Mouse (Mus musculus) erythroid progenitor cell, adult 5-6 weeks (primary cell): Measurements from ENCODE around the gene Pabpn1. TPM values are rescaled to one million over a fixed set of nuclear protein-coding genes. Genes with fewer than 3 reads are reported as not detected.
"Not testable (repeated sequence)": the region's sequence is repeated elsewhere in the genome, so short reads cannot be mapped to it uniquely, and the experiment has no call there.

ENCODE experiments used
- ATAC-seq: replicated peaks from 2 replicates; pipeline ENCODE4 v1.8.0; 2016; ENCODE audit warnings: moderate number of reproducible peaks, mild to moderate bottlenecking, moderate TSS enrichment, inconsistent platforms; ENCODE audit not compliant: poor library complexity, low FRiP score, severe bottlenecking
- total RNA-seq, 2 experiments: library from RNA; stranded (forward) in 1 of 2; stranded (reverse) in 1 of 2; fragments of 150-400 nt in 1 of 2; fragments of 186-747, 209-891 nt in 1 of 2; gene quantifications; 2 replicates each; pipeline versions ENCODE4 v1.2.3 to v1.2.4; 2015 to 2017; ENCODE audit warnings: low replicate concordance in 2 of 2

The Pabpn1 gene
- total RNA-seq, 2 experiments from 2014 or later, result 49.9 to 120 TPM

DNA sequence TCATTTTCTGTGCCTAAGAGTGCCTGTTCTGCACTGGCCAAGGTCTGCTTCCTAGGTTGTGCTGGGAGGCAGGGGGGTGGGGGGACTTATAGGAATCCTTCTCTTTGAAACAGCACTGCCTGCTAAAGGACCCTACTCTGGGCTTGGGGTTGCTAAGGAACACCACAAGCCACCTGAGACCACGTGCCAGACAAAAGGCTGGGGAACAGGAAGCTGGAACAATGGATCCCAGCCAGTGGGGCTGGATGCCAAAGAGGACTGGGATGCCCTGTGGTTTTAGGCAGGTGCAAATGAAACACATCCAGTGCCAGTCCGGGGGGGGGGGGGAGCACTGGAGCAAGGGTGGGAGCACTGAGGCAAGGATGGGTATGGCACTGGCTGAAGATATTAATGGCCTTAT lies 38.1 kb downstream of the Pabpn1 start:
- no peak for ATAC-seq

DNA sequence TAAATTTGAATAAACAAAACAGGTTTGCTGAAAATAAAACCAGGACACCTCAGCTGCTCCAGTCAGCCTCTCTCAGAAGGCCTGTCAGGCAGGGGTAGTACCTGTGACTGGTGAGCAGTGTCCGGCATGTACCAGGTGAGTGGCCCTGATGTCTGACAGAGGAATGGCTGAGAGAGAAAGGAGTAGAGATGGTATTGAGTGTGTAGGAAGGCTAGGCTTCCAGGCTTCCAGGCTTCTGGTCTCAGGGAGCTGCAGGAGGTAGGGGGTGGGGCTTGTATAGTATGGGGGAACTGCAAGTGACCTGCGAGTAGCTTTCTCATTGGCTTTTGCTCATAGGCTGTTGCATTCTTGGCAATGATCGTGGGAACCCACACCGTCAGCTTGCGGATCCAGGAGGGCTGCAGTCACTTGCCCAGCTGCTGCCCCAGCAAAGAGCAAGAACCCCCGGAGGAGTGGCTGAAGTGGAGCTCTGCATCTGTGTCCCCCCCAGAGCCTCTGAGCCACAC lies 40.4 kb downstream of the Pabpn1 start, which contains the start of gene Il25:
Il25 (plus strand) TSS at position 51 of the 506 bp plus-strand sequence.
- no peak for ATAC-seq

DNA sequence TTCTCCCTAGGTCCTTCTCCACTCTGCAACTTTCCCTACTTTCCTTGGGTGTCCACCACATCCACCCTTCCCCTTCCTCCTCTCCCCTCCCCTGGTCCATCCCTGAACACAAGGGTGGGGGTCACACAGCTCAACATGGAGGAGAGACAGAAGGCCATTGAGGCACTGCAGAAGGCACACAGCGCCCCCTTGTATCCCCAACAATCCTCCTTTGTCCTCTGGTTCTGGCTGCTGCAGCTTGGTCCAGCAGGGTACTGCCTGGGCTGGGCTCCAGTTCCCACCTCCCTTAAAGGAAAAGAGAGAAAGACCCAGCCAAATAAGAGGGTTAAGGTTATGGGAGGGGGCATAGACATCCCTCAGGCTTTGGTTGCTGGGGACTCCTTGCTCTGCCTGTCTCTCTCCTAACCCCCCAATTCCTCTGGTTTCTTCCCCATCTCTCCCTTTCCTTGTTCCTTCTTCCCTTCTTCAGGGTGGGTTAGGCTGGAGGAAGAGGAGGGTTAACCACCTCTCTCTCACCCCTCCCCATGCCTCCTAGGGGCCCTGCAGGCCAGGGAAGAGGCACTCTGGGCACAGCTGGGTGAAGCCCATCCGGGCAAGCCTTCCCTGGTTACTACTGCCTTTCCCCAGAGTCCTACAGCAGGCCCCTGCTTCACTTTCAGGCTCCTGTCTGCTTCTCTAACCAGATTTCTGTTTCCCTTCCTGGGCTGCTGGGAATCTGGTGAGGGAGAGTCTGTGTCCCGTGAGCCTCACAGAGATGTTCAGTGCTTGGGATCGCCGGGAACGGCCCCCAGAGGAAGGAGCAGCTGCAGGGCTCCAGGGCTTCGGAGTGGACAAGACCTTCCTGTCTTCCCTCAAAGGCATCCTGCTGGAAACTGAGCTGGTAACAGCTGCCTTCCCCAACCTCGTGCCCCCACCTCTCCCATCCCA lies 43.9 kb downstream of the Pabpn1 start, which contains the start of gene Cmtm5:
Cmtm5 (plus strand) TSS at position 358 of the 927 bp plus-strand sequence.
- ATAC-seq, result no peak

DNA sequence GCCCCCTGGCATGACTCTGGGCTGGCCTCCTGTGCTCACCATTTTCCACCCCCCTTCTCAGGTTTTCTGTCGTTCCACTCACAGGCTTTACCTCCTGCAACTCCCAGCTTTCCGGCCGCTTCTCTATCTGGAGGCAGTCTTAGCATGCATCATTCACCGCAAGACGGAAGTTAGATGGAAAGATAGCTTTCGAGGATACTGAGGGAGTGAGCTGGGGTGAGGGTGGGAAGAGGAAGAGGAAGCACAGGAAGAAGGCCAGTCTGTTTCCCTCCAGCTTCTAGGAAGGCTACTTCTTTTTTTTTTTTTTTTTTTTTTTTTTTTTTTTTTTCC lies 44.5 kb downstream of the Pabpn1 start:
- ATAC-seq, result no peak

DNA sequence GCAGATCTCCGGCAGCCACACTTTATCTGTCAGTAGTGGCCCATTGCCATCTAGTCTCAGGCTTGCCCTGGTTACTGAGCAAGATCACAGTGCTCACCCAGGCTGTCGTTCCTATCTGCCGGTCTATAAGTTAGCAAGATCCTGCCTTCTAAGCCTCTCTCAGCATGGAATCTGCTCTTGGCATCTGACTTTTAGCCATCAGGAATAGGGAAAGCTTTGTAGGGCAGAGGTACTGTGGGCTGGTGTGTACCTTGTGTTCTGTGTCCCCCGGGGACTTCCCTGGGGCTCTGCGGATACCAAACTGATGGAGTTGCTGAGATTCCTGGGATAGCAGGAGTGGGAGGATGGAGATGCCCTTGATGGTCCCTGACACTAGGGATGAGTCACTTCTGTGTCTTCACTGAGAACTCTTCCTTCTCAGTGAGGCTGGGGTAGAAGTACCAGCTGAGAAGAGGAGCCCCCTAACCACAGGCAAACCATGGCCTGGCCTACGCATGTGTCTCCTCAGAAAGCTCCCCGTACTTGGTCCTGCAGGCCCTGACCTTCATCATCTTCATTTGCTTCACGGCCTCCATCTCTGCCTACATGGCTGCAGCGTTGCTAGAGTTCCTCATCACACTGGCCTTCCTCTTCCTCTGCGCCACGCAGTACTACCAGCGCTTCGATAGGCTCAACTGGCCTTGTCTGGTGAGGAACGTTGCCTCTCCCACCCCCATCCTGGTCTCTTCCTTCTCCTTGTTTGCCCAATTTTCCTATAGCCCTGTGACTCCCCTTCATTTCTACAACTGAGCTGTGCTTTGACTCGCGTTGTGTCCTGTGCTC lies 45.3 kb downstream of the Pabpn1 start:
- ATAC-seq, result no peak

DNA sequence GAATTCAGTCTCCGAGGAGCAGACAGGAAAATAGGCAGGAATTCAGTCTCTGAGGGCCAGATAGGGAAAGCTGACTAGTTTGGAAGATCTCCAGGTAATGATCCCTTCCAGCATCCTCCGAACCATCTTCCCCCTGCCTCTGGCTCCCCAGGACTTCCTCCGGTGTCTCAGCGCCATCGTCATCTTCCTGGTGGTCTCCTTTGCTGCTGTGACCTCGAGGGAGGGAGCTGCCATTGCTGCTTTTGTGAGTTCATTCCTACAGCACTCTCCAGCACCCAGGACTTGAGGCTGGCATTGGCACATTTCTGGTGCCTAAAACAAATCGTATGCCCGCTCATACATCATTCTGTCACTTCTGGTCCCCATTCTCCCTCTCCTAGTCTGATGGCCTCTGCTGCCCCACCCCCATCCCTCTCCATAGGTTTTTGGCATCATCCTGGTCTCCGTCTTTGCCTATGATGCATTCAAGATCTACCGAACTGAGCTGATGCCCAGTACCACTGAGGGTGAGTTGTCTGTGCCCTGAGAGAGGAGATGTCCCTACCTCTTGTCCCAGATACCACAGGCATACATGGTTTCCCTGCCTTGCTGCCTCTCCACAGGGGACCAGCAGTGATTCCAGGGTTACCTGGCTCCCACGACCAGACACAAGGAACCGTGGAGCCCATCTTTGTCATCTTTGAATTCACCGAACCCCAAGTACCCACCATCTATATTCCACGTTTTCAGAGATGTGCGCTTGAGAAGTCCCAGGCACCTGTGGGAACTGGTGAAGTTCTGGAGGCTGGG lies 46.3 kb downstream of the Pabpn1 start:
- no peak for ATAC-seq

DNA sequence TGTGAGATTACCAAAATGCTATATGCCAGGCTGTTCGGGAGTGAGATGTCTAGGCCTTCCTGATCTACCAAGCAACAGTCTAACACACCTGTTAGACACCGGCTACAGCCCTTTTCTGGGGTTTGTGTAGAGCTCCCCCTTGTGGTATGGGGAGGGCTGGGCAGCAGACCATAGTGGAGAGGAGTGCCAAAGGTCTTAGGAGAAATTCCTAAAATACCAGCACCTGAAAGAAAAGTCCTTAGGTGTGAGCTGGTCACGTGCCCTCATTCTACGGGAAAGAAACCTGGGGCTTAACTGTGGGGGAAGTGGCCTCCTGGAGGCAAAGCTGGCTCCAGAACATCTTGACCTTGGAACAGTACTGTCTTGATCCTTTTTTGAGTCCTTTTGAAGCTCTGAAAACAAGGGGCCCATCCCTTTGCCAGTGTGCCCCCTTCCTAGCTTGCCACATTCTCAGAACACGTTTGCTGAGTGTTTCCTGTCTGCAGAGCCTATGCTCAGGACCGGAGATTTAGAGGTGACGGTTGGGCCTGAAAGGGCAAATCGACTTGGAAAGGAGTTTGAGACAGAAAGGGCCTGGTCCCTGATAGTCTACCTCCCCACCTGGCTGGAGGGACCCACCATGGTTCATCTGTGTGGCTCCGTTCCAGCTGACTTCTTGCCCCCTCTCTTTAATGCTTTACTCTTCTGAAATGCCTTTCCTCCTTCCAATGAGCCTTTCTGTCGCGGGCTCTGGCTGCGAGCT lies 47.3 kb downstream of the Pabpn1 start:
- ATAC-seq, result no peak

DNA sequence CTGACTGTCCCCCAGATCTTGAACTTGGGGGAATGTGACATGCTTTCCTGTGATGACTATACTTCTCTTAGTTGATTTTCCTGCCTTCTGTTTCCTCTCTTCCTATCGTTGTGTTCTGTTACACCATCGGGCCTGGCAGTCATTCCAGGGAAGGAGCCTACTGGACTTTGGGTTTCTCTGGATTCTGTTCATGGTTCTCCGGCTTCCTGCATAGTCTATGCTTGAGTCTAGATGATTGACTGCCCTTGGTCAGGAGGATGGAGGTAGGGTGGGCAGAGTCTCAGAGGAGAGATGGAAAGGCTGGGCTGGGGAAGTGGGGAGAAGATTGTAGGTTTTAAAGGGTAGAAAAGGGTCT lies 47.9 kb downstream of the Pabpn1 start:
- ATAC-seq, result no peak

DNA sequence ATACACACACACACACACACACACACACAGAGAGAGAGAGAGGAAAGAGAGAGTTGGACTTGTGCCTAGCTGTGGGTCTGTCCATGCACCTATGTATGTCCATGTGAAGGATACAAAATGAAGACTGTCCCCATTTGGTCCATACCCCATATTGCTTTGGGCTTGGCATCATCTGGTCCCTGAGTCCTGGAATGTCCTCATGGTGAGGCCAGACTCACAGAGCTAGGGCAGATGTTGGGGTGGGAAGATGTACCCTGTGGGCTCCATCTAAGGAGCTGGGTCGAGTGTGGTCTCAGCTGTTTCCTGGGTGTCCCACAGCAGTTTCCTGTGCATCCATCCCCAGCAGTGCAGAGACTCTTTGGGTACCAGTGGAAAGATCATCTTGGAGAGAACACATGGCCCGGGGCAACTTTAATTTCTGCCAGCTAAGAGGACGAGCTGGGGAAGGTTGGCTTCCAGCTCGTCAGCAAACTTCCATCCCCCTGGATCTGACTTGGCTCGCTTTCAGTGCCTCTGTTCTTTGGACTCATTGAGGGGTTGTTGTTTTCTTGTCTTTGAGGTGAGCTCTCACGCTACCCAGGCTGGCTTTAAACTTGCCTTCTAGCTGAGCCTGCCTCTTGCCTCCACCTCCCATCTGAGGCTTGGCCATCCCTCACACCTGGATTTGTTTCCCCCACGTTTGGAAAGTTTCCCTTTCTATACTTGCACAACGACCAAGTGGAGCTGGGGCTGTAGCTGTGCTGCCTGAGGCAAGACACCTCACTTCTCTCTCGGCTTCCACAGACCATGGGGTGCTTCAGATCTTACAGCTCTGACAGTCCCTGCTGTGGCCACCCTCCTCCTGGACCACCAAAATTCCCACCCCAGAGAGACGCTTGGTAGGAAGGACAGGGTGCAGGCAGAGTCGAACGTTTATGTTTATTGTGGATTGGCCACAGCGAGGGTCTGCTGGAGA lies 49.0 kb downstream of the Pabpn1 start:
- no peak for ATAC-seq

DNA sequence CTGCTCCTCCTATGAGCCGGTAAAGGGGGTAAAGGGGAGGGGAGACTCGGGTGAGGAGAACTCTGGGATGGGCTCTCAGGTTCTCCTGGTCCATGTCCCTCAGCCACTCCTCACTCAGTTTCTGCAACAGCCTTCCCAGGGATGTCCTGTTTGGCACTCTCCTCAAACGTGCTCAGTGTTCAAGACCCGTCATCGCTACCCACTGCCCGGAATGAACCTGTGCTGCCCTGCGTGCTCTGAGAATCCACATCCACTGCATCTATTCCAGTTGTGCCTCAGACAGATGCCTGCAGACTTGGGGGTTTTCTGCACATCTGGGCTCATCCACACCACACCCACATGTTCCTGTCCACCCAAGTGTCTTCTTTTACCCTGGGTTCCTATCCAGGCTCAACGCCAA lies 50.2 kb downstream of the Pabpn1 start:
- ATAC-seq, result no peak

DNA sequence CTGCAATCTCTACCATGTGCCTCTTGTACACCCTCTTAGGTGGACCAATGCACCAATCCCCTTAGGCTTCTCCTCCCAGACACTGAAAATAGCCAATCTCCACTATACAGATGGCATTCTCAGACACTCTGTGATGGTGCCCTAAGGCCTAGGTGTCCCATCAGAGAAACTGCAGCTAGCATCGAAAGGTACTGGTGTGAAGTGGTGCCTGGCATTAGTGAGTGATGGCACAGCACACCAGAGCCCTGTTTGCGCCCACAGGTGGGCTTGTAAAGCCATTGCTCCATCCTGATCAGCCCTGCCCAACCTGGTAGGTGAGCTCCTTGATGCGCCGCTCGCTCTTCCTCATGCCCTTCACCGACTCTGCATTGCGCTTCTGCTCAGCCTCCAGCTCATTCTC lies 51.7 kb downstream of the Pabpn1 start:
- ATAC-seq, result no peak

DNA sequence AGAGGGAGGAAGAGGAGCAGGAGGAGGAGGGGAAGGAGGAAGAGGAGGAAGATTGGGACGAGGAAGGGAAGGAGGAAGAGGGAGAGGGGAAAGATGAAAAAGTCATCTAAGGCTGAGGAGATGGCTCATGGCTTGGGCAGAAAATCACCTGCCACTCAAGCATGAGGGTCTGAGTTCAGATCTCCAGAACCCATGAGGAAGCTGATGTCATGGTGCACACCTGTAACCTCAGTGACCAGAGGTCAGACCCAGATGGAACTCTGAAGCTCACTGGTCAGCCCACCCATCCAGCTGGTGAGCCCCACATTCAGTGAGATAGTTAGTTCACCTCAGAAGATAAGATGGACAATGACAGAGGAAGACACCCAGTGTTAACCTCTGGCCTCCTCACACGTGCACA lies 52.6 kb downstream of the Pabpn1 start:
- no peak for ATAC-seq

DNA sequence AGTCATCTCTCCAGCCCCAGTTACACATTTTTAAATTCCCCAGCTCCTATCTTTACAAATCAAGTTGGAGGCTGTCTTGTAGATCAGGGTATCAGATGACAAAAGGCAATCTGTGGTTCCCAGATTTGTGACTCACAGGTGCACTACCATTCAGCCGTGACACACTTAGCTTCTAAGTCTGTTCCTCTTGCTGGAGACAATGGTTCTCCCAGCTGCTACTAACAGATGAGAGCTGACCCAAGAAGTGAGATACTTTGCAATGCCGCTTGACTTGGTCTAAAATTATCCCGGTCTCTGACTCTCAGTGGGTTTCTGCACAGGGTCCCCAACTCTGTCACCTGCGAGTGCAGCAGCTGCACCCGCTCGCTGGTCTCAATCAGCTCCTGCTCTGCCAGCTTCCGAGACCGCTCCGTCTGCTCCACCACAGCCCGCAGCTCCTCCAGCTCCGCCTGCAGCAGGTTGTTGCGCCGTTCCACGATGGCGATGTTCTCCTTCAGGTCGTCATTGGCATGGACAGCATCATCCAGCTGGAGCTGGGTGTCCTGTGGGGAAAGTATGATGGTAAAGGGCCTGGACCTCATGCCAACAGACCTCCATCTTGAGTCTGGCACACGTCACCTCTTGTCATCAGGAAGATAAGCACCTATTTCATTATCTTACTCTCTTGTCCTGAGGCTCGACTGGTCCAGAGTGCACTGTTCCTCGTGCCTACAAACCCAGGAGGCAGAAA lies 53.8 kb downstream of the Pabpn1 start:
- no peak for ATAC-seq

DNA sequence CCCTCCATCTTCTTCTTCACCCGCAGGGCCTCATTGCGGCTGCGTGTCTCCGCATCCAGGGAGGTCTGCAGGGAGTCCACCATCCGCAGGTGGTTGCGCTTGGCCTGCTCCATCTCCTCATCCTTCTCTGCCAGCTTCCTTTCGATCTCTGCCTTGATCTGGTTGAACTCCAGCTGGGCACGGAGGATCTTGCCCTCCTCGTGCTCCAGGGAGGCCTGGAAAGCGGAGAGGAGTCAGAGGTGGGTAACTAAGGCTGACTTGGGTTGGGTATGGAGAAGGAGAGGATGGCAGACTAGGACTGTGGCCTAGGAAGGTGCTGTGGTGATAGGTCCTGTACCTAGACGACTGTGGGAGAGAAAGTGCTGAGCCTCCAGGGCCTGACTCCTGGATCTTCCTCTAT lies 54.7 kb downstream of the Pabpn1 start:
- ATAC-seq, result not testable (repeated sequence)
